Mouse (Mus musculus) adrenal gland, postnatal 36 days (tissue): ENCODE measurements at regions not wholly inside any gene's neighbourhood (a gene's known extent, or its start where the extent isn't known, plus 50 kb on each side); places are given as distances from the start of the nearest gene placed in this dataset.
A peak's percentile ranks its signal among the peaks of the same experiment; 100 is the strongest.

Experiments
- DNase-seq, 2 experiments: peaks; one replicate each; pipeline ENCODE4 v3.0.0; 2021; ENCODE audit warnings: mixed read lengths in 1 of 2

- DNase-seq, result no peak
Observed at GRCm38 (mm10) chr2:51013090-51013489, 135.8 kb downstream of the Rnd3 start.

- no peak for DNase-seq
Observed at GRCm38 (mm10) chr2:51008251-51008533, 140.7 kb downstream of the Rnd3 start.

- peak; percentile 26 to 40 for DNase-seq
Observed at GRCm38 (mm10) chr2:51007409-51008250, 141.3 kb downstream of the Rnd3 start.

DNA sequence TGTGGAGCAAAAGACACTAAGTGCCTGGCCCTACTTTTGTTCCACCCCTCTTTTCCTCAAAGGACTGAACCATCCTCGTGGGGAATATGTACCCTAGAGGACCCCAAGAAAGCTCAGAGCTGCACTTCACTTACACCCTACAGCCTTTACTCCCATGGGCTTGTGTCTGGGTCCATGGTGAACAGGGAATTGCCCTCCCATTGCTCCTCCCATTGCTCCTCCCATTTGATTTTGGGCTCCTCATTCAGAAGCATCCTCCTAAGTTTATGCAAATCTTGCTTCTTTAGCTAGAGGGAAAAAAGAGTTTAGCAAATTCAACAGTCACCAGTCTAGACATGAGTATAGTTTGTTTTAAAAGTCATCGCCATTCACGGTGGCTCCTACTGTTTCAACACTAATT, 142.1 kb downstream of the Rnd3 start:
- DNase-seq, result no peak

DNA sequence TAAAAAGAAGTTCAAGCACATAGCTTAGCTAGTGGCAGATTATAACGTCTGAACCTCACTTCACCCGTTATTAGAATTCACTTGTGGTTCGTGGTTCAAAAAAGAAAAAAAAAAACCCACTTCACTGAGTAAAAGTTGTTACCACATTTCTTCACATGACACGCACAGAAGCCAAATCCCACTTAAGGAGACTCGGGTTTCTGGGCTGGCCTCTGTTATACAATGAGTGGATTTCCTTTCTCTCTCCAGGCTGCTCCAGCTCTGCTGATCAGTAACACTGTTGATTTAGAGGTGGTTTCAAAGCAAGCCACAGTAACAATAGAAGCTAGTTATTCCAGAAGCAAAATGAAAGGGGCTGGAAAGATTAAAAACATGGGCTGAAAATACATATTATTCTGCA, 147.4 kb downstream of the Rnd3 start:
- no peak for DNase-seq

DNA sequence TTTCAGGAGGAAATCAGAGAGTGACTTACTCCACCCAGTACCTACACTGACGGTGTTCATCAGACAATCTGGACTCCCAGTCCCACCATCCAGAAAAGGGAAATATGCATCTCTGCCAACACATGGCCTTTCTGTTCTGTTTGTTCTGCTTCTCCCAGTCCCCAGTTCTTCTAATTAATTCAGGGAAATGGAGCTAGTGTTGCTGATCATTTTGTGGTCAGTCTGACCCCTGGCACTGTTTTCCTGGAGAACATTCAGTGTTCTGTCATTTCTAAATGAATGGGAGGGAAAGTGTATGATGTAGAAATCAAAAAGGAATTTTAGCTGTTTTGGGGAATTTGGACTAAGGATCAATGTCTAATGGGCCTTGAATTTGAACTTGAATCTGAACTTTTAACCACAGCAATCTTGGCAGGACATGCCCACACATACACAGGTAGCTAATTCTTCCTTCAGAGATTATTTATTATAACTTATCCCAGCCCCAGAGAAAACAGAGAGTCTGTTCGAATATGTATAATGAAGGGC, 165.0 kb downstream of the Rnd3 start:
- no peak for DNase-seq

DNA sequence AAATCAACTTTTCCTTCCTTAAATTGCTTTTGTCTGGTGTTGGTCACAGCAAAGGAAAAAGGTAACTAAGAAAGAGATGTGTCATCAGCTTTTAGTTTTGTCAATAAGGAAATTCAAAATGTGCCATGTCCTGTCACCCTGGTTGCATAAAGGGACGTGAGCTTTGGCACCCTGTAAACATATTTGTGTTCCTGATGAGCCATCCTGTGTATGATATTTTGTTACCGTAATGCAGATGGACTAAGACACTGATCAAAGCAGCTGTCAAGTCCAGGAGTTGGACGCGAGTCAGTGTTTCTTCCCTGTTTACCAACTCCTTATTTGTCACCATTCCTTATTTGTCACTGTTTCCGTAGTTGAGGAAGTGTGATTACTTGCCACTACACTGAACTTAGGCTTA, 166.3 kb downstream of the Rnd3 start:
- no peak for DNase-seq

DNA sequence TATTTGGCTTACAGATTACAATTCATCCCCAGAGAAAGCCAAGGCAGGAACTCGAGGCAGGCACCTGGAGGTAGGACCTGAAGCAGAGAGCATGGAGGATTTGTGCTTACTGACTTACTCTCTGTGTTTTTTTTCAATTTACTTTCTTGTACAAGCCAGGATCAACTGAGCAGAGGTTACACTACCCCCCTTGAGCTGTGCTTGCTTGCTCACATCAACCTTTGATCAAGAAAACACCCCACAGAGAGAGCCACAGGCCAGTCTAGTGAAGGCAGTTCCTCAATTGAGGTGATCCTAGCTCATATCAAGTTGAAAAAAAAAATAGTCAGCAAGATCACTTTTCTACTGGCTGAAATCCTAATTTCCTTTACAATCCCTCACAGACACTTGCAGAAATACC, 170.6 kb downstream of the Rnd3 start:
- DNase-seq, result no peak

GRCm38 (mm10) chr2:50971131-50971825, 177.6 kb downstream of the Rnd3 start:
- DNase-seq, result peak; percentile 3 to 8

DNA sequence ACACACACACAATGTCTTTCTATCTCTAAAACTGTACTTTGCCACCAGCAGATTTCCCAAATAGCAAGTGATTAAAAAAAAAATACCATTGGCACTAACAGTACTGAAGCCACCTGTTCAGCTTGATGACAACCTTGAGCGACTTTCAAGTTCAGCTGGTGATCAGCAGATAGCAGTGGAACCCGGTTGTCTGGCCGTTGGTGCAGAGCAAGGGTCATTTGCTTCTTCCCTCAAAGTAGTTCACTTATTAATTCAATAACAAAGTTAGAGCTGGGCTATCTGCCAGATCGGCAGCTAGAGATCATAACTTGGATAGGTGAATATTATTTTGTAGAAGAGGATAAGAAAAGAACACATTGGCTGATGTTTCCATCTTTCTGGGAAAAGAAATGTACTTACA, 180.5 kb downstream of the Rnd3 start:
- DNase-seq, result peak in 1 of 2 experiments; percentile 10

DNA sequence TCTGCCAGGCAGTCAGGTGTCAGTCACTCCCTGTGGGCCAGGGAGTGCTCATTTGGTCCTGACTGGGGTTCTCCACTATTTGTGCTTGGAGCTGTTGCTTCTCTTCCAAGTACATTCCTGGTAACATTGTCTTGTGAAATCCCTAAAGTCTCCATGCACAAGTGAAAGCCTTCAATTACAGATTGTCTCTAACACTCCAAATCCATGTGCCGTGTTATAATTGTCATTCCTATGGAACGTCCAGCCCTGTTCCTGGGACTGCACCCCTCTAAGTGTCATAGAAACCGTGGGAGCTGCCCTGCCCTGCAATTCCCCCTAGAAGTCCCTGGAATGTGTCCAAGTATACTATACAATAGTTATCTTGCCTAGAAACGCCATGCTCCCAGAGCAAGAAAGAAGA, 181.1 kb downstream of the Rnd3 start:
- DNase-seq, result no peak

GRCm38 (mm10) chr2:50967133-50967532, 181.8 kb downstream of the Rnd3 start:
- DNase-seq, result no peak

DNA sequence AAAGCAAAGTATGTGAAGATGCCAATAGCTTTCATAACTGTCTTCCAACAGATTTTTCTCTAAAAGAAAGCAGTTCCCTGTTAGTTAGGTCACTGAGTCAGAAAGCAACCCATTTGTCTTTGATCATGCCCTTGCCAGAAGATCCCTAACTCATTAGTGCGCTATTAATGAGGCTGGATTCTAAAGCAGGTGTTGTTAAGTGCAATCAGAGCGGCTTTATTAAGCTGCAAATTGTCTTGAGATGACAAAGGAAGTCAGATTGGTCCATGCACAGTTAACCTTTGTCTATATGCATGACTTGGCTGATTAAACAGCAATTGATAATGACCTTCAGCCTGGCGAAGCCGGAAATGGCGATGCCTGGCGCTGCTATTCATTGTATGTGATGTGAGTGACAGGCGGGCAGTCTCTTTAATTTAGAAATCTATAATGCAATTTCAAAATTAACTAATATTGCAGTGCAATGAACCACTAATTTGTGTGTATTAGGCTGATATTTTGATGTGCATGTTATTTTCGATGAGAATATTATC, 183.4 kb downstream of the Rnd3 start:
- no peak for DNase-seq

- peak; percentile 9 to 30 for DNase-seq
Observed at GRCm38 (mm10) chr2:50964062-50964461, 184.8 kb downstream of the Rnd3 start.

DNA sequence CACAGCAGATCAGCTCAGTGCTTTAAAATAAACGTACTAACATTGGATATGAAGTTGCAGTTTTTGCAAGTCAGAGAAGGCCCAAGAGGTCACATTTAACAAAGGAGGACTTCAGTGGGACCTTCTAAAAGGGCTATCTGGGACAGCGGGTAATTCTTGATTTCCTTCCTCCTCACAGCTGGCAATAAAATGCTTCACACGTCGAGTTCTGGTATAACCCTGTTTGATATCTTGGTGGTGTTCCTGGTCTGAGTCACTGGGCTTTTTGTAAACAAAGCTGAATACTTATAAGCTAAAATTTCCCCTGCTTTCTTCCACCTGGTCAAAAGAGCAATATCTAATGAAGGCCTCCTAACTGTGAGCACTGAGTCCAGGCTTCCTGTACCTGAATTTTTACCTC, 187.9 kb downstream of the Rnd3 start:
- no peak for DNase-seq

DNA sequence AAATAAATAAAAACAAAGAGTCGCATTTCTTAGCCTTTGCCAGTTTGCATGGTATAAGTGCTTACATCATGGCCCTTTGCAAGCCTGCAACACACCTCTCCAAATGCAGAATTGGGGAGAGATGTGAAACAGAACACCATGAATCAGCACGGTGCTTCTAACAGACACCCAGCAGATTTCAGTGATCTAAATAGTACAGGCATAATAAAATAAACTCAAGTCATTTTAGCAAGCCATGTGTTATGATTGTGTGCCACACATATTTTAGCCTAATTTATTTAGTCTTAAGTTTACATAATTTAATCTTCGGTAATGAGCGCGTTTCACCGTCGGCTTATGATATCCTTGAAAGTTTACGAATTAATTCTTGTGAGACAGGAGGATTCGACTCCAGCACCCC, 189.6 kb downstream of the Rnd3 start:
- no peak for DNase-seq

DNA sequence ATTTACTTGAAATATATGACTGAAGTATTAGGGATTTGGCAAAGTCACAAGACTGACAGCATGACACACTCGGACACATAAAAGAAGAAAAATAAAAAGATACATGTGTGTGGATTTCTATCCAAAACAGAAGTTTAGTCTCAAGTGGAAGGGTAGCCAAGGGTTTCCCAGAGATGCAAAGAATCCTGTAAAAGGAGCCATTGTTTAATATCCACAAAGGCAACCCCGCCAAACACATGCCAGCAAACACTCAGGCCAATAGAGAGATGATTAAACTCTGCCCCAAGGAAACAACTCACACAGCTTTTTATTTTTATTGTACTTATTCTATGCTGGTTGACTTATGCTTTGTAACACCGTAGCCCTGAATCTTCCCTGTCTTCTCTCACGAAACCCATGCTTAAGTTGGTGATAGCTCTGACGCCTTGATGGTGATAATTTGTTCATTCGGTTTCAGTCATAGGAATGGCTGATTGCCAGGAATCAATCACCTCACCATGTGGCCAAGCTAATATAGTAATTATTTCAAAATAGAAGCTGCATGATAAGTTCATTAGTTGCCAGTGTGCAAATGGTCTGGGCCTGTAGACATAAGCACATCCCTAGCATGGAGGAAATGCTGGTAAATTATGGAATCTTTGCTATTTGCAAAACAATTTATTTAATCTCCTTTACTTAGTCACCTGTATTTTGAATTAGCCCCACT, 194.4 kb downstream of the Rnd3 start:
- no peak for DNase-seq

GRCm38 (mm10) chr2:50951027-50951426, 197.9 kb downstream of the Rnd3 start:
- DNase-seq, result no peak

- no peak for DNase-seq
Observed at GRCm38 (mm10) chr2:50949717-50950116, 199.2 kb downstream of the Rnd3 start.

- no peak for DNase-seq
Observed at GRCm38 (mm10) chr2:50945526-50945925, 203.4 kb downstream of the Rnd3 start.

GRCm38 (mm10) chr2:50943180-50943579, 205.7 kb downstream of the Rnd3 start:
- DNase-seq, result no peak

DNA sequence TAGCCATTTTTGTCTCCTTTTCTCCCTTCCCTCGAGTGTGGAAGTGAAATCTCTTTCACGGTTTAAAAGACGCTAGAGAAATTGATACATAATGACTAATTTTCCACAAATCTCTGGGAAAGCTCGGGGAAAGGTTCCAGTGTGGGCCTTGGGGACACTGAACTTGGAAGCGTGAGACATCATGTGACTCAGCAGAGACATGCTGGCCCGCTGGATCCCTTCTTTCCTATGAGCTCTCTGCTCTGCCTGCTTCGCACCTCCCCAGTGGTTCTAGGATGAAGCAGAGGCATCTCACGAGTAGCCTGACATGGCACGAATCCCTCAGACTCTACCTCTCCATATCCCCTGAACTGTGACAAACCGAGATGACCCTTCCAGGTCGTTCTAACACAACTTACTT, 206.2 kb downstream of the Rnd3 start:
- peak in 1 of 2 experiments; percentile 9 for DNase-seq

GRCm38 (mm10) chr2:50932936-50933335, 216.0 kb downstream of the Rnd3 start:
- no peak for DNase-seq
